Mouse (Mus musculus) E14TG2a.4 (cell line): ENCODE measurements around the gene Arhgef33.

ENCODE experiments used
- CTCF ChIP-seq: conservative IDR thresholded peaks from 2 replicates; pipeline ENCODE4 v1.5.1; 2014; ENCODE audit warnings: low read length
- NANOG ChIP-seq: IDR thresholded peaks from 2 replicates; pipeline ENCODE4 v1.6.1; 2014; ENCODE audit warnings: borderline replicate concordance, low read length, mixed read lengths
- POU5F1 ChIP-seq: IDR thresholded peaks from 2 replicates; pipeline ENCODE4 v1.6.1; 2014; ENCODE audit warnings: low read length, borderline replicate concordance

- TF ChIP-seq CTCF, result no peak
- TF ChIP-seq NANOG, result no peak
- no peak for TF ChIP-seq POU5F1
Observed at GRCm38 (mm10) chr17:80278255-80278654, 29.0 kb upstream of the Arhgef33 start.
